Mouse (Mus musculus): ENCODE results near the gene Psmd7.

GRCm38 (mm10) chr8:107546154-107546553 lies 42.1 kb downstream of the Psmd7 start:
- TF ChIP-seq GATA1 (IDR thresholded peaks at IDR 0.05; ENCODE audit: borderline replicate concordance, low read length), result no peak
- no peak for TF ChIP-seq FLI1 (IDR thresholded peaks at IDR 0.05; ENCODE audit: low read length)

All from megakaryocyte, embryonic 14.5 days (primary cell).